Mouse (Mus musculus) ES-E14 (cell line): ENCODE measurements at regions not wholly inside any gene's neighbourhood (a gene's known extent, or its start where the extent isn't known, plus 50 kb on each side); places are given as distances from the start of the nearest gene placed in this dataset.
"Not testable (repeated sequence)": the region's sequence is repeated elsewhere in the genome, so short reads cannot be mapped to it uniquely, and the experiment has no call there.

Experiments
- DNase-seq: peaks from one replicate; pipeline ENCODE4 v3.0.0-alpha.2; 2013; ENCODE audit warnings: low read depth, low spot score
- H3K27ac ChIP-seq: 2 replicates; pipeline ENCODE4 v1.5.1; 2012; ENCODE audit warnings: low read depth, mild to moderate bottlenecking, low read length, moderate library complexity, mixed read lengths; ENCODE audit not compliant: poor library complexity, insufficient read depth, severe bottlenecking
- H3K36me3 ChIP-seq: 2 replicates; pipeline ENCODE4 v1.6.1; 2012; ENCODE audit warnings: mild to moderate bottlenecking, low read length, moderate library complexity, mixed read lengths; ENCODE audit not compliant: control insufficient read depth, poor library complexity, insufficient read depth, severe bottlenecking
- H3K4me1 ChIP-seq, 2 experiments: fragments of 150-350 bp in 1 of 2; sonication (generic) in 1 of 2; 2 replicates each; pipeline ENCODE4 v1.6.1; 2012; ENCODE audit warnings: low read length in 2 of 2, mild to moderate bottlenecking in 1 of 2, mixed read lengths in 1 of 2; ENCODE audit not compliant: control insufficient read depth in 2 of 2, insufficient read depth in 2 of 2, poor library complexity in 1 of 2
- H3K4me3 ChIP-seq, 2 experiments: fragments of 150-350 bp in 1 of 2; sonication (generic) in 1 of 2; 2 replicates each; pipeline ENCODE4 v1.5.1; 2012; ENCODE audit warnings: low read length in 2 of 2, low read depth in 1 of 2, mild to moderate bottlenecking in 1 of 2, mixed read lengths in 1 of 2; ENCODE audit not compliant: insufficient read depth in 1 of 2, poor library complexity in 1 of 2, severe bottlenecking in 1 of 2
- H3K9ac ChIP-seq: 2 replicates; pipeline ENCODE4 v1.6.1; 2012; ENCODE audit warnings: low read depth, mild to moderate bottlenecking, low read length, mixed read lengths; ENCODE audit not compliant: poor library complexity, insufficient read depth, severe bottlenecking
- H3K9me3 ChIP-seq: fragments of 150-350 bp; sonication (generic); 2 replicates; pipeline ENCODE4 v1.6.1; 2012; ENCODE audit warnings: low read depth, mild to moderate bottlenecking, low read length; ENCODE audit not compliant: control insufficient read depth, insufficient read depth
- in situ Hi-C, 2 experiments: fragments of 600-800 bp; cut with MboI; formaldehyde crosslinking; loops; one replicate each; pipeline ENCODE4 v1.15.1; 2025; ENCODE audit warnings: low sequenced_read_pairs in 2 of 2, inconsistent platforms in 1 of 2; ENCODE audit not compliant: unreplicated experiment in 2 of 2

DNA sequence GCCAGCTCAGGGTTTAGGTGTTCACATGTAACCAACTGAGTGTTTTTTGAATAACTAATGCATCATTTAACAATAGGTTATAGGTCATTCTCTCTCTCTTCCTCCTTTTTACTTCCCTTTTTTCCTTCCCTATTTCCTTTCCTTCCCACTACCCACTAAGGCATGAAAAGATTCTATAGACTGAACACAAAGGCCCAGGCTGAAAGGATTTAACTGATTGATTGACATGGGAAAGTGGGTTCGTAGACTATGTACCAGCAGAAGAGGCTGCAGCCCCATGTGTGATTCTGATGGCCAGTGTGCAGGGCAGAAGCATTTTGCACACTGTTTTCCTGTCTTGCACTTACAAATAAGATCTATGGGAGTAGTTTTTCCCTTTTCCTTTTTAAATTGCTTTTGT lies 673.1 kb upstream of the Snrpn start:
- H3K36me3 ChIP-seq, H3K9me3 ChIP-seq, H3K4me1 ChIP-seq, DNase-seq, H3K4me3 ChIP-seq, H3K9ac ChIP-seq, H3K27ac ChIP-seq: not testable (repeated sequence)
- in situ Hi-C loops, result loop anchor here in 1 of 2 experiments (25.0 kb wide), 1 partner anchor 126 kb away; no protein-coding TSS in a partner anchor

DNA sequence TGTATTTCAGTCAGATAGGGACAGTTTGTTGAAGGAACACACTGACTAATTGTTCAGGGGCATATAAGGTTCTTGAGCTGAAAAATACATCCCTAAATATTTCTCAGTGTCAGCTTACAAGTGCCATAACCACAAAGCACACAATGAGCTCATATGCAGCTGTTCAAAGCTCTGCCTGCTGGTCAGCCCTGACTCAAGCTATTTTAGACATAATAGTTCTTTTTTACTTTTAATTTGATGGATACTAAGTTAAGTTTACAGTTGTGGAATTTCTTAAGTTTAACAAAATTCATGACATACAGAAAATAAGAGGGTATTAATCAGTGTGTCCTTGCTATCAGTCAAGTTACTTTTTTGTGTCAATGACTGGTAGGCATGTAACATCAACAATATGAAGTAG lies 668.9 kb upstream of the Snrpn start:
- in situ Hi-C loops, result loop anchor here in 1 of 2 experiments (25.0 kb wide), 1 partner anchor 122 kb away; no protein-coding TSS in a partner anchor
- H3K27ac ChIP-seq, DNase-seq, H3K4me1 ChIP-seq, H3K9ac ChIP-seq, H3K36me3 ChIP-seq, H3K4me3 ChIP-seq, H3K9me3 ChIP-seq: not testable (repeated sequence)
